Mouse (Mus musculus) bone marrow macrophage, adult 2 months (primary cell): ENCODE measurements around the gene Deaf1.

Experiments
- CTCF ChIP-seq: IDR thresholded peaks from 2 replicates; pipeline ENCODE4 v1.5.1; 2012; ENCODE audit warnings: low read depth, mild to moderate bottlenecking, low read length, moderate library complexity
- POLR2A ChIP-seq: IDR thresholded peaks from 2 replicates; pipeline ENCODE4 v1.6.1; 2012; ENCODE audit warnings: mild to moderate bottlenecking, low read depth, low read length, borderline replicate concordance

DNA sequence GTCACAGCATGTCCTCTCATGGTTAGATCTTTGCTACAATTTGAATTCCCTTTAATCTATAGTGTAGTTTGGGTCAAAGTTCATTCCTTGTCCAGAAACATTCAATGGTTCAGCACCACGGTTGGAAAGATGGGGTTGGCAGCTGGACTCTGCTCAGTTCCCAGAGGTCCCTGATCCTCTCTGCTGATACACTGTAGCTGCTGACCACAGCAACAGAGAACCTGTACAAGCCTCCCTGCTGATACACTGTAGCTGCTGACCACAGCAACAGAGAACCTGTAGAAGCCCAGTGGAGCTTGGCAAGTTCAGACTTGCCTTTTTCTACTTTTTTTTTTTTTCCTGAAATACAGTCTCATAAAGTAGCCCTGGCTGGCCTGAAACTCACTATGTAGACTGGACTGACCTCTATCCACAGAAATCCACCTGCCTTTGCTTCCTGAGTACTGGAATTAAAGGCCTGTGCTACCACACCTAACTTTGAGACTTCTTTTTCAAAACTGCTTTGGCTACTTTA is 9.8 kb downstream of the Deaf1 start:
- TF ChIP-seq CTCF (no peak), POLR2A (no peak)
